Mouse (Mus musculus) brain, embryonic 14.5 days (tissue): ENCODE results near the gene Iqsec1. TPM values are rescaled to one million over a fixed set of nuclear protein-coding genes. Genes with fewer than 3 reads are reported as not detected.

ENCODE experiments used
- DNase-seq: peaks from one replicate; pipeline ENCODE4 v3.0.0-alpha.2; 2011; ENCODE audit warnings: low read depth
- CTCF ChIP-seq: fragments of 200-500 bp; IDR thresholded peaks from 2 replicates; pipeline ENCODE4 v1.5.1; 2012; ENCODE audit warnings: inconsistent platforms, mild to moderate bottlenecking, moderate library complexity, borderline replicate concordance; ENCODE audit not compliant: insufficient read depth, insufficient read length; ENCODE audit errors: extremely low read depth
- POLR2A ChIP-seq: fragments of 200-500 bp; IDR thresholded peaks from 2 replicates; pipeline ENCODE4 v1.6.1; 2012; ENCODE audit warnings: mild to moderate bottlenecking, inconsistent platforms, borderline replicate concordance; ENCODE audit not compliant: poor library complexity, insufficient read depth, insufficient read length, severe bottlenecking; ENCODE audit errors: extremely low read depth
- polyA plus RNA-seq: library from polyadenylated mRNA; depleted of rRNA; stranded (reverse); fragments of >200 nt; gene quantifications from 2 replicates; pipeline ENCODE4 v1.2.3, GENCODE M21; 2012

The Iqsec1 gene
- polyA plus RNA-seq, 1 experiment, result 91.1 TPM

DNA sequence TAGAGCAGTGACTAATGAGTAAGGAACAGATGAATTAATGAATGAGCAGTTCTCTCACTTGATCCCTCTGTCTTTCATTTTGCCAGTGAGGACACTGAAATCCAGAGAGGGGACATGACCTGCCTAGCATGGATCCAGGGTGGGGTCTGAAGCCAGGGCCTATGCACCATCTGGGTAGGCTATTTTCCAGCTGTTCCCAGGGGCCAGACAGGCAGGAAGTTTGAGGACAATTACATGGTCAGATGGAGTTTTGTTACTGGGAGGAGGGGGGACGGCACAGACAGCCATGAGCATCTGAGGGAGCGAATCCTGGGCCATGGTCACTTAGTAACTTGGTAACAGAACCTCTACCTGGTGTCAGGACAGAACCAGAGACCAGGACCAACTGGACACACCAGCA, 220.0 kb downstream of the Iqsec1 start:
- TF ChIP-seq POLR2A, result no peak
- no peak for TF ChIP-seq CTCF
- no peak for DNase-seq

DNA sequence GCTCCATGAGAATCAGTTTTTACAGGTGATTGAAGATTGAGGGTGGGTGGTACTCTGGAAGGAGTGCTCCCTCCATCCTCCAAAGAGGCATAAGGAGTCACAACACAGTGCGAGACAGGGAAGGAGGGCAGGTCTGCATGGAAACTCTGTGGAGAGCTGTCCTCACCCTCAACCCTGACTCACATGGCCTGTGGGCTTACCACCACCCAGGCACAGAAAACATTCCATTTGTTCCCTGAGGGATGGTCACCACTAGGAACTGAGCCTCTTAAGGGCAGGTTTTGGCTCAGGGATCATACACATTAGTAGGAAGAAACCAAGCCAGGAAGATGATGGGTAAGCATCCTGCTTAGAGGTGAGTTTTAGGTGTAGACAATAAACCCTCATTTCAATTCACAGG, 220.6 kb downstream of the Iqsec1 start:
- no peak for TF ChIP-seq POLR2A
- TF ChIP-seq CTCF, result no peak
- DNase-seq, result no peak

DNA sequence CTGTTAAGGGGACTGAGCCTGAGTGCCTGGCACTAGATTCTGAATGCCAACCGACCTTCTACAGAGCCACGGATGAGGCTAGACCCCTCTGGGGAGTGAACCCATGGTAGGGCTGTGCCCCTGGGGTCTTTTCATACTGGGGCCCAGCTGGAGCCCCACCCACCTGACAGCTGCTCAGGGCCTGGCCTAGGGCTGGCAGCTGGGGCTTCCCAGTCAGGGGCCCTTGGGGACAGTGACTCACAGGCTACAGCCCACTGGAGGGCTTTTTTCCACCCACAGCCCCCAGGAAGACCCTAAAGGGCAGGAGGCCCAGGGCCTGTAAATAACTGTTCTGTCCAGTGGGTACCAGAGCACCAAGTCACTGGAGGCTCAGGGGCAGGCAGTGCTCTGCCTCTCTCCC, 223.7 kb downstream of the Iqsec1 start:
- no peak for DNase-seq
- TF ChIP-seq POLR2A (no peak), CTCF (no peak)

DNA sequence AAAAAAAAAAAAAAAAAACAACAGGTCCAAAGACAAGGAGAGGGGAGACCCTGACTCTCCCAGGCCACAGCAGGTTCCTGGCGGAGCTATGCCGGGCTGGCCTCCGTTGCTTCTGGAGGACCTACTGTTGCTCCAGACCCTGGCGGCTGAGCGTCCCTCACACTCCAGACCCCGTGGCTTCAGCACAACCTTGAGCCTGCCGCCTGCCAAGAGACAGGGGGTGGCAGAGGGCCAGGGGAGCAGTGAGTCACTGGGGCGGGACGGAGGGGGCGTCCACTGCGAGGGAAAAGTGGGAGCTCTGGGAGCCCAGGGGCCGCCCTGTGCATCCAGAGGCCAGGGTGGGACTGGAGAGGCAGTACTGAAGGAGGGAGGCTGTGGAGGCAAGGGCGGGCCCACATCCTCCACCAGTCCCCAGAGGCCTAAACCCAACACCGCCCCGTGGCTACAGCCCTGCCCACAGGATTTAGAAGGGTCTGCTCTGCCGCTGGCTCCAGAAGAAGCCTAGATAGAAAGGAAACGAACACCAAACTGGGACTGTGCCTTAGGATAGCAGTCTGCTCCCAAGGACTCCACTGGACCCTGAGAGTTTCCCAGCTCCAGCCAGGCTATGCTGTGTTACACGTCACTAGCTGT, 224.4 kb downstream of the Iqsec1 start:
- TF ChIP-seq POLR2A (no peak), CTCF (no peak)
- peak; percentile 73 for DNase-seq

DNA sequence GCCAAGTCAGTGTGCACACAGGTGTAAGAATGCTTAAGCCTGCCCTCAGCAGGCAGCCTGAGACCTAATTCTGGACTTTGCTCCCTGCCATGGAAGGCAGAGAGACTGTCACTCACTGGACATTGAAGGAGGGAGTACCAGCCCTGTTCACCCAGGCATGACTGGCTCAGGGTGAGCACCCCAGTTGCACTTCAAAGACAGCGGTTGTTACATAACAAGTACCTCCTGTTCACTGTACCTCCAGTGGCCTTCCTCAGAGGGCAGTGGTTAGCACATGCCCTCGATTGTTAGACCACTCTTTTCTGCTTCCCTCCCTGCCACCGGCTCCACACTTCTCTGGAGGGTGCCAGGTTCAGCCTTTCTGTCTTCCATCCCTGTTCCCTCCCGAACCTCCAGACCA, 225.2 kb downstream of the Iqsec1 start:
- TF ChIP-seq CTCF, result no peak
- no peak for TF ChIP-seq POLR2A
- no peak for DNase-seq

DNA sequence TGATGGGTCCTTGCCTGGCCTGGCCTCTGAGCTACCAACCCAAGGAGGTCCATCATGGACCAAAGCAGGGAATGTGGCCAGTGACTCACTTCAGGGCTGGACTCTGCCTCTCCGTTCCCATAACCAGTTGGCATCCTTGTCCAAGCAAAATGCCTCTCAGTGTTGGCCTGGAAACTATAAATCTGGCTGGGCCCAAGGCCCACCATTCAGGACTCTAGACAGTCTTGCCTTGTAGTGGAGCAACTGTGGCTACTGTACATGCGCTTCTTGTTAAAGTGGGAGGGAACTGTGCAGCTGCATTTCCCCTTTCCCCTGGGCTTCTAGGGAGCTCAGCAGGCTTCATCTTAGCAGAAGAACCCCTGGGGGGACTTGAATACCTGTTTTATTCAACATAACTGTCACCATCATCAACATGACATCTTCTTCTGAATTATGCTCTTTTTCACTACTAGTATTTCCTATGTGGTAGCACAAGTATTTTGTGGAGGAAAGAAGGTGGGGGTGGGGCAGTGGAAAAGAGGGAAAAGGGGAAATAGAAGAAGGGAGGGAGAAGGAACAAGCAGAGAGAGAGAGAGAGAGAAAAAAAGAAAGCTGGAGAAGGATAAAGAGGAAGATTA, 226.3 kb downstream of the Iqsec1 start:
- no peak for DNase-seq
- TF ChIP-seq POLR2A (no peak), CTCF (no peak)

DNA sequence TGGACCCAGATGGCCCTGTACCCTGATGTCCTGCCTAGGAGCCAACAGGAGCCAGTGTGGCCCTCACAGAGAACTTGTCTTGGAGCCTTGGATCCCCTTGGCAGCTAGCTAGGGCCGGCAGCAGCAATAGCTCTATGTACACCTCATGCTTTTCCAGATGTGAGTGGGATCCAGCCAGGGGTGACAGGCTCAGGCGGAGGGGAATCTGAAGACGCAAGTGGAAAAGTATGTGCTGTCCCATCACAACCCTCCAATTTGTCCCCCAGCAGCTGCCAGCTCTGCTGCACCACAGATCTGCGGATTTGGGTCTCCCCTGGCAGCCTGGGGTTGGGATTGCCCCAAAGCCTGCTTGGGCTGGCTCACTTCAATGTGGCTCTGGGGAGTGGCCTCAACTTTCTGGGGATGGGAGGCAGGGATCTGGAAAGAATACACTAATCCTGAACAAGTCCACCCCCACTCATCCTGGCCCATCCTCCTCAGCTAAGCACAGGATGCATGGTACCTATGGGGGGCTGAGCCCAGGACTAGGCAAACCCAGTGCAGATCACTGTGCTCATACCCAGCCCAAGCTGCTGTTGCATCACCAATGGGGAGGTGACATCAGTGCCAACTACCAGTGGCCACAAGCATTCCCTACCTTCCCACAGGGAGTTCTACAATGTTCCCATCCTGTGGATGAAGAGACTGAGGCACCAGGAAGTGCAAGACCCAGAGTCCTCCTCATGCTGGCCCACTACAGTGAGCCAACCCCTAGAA, 227.0 kb downstream of the Iqsec1 start:
- DNase-seq, result no peak
- no peak for TF ChIP-seq POLR2A
- TF ChIP-seq CTCF, result no peak

DNA sequence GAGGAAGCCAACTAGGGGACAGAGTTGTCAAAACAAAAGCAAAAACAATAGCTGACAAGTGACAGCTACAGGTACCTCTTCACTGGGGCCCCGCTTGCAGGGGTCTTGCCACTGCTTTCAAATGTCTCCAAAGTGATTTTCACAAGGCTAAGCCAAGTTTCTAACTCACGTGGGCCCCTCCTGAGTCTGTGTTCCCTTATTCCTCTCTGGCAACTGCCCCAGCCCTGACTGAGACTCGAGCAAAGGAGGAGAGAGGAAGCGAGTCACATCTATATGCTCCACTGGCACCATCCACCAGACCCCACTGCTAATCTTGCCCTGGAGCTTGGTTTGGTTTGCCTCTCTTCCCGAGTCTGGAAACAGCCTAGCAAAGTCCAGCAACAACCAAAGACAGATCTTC, 227.6 kb downstream of the Iqsec1 start:
- no peak for DNase-seq
- no peak for TF ChIP-seq POLR2A
- TF ChIP-seq CTCF, result no peak

DNA sequence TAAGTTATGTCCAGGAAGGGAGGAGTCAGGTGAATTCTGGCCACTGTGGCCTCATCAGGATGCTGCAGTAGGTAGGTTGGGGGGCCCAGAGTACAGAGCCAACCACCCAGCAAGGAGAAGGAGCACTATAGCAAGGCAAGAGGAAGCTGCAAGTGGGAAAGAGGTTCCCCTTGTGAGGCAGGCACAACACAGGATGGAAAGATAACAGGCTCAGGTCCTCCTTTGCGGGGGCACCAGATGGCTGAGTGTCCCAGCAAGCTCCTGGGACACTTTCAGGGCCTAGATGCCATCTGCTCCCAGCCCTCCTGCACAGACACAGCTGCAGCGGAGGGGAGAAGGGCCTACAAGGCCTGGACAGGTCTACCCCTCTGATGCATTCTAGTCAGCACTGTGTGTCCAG, 228.7 kb downstream of the Iqsec1 start:
- DNase-seq, result peak; percentile 70
- TF ChIP-seq CTCF, result no peak
- no peak for TF ChIP-seq POLR2A

DNA sequence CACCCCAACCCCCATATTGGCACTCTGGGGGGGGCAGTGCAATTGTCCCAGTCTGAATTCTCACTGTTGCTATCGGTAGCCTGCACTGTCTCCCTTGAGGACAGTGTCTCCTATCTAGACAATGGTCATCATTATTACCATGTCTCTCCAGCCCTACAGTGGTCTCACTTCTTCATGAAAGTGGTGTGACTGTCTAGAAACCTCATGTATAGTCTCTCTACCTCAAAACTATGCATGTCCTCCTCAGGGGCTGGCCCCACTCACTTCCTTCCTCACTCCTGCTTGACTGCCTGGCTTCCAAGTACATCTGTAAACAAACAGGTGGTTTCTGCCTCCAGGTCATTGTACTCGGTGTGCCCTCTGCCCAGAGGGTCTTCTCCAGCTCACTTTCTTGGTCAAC, 230.3 kb downstream of the Iqsec1 start:
- no peak for DNase-seq
- TF ChIP-seq CTCF (no peak), POLR2A (no peak)

DNA sequence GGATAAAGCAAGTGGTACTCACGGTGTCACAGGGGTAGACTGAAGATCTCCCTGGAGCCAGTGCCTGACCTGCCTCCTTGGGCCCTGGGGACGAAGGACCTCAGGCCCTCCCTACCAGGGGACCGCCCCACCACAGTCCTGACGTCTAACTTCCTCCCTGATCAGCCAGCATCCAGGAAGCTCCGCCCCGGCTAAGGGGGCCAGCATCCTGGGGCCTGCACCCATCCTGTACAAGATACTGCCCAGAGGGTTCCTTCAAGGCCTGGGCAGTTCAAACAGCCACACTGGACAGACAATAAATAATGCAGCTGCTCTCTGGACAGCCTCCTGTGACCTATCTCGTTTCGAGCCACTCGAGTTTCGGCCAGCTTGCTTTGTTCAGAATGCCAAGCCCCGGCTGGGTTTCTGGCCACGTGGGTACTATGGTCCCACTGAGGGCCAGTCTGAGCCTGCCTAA, 231.0 kb downstream of the Iqsec1 start:
- TF ChIP-seq CTCF, result no peak
- TF ChIP-seq POLR2A, result no peak
- DNase-seq, result no peak

DNA sequence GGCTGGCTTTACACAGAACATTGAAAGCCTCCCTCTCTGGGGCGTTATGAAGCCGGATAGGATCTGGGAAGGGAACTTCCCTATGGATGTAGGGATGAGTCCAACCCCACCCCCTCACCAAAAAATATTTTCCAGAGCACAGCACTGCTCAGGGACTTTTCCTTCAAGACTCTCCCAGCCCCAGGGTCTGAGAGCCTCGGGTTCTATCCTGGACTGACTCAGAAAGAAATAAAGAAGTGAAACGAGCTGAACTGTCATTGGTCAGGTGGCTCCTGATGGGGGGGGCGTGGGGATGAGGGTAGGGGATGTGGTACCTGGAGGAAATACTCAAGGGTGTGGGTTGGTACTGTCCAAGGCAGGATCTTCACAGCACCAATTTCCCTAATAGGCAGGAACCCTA, 231.9 kb downstream of the Iqsec1 start:
- no peak for DNase-seq
- no peak for TF ChIP-seq CTCF
- no peak for TF ChIP-seq POLR2A

DNA sequence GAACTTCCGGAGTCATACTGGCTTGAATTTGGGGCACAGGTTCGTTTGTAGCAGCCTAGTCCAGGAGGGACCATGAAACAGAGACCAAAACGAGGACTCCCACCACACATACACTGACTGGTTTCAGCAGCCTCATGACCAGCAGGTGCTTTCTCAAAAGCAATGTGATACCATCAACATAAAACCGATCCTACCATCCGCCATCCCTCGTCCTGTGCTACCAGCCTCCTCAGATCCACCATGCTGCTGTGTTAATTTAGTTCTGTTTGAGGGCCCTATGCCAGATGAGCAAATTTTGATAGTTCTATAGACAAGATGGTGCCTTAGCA, 232.9 kb downstream of the Iqsec1 start:
- no peak for DNase-seq
- no peak for TF ChIP-seq POLR2A
- TF ChIP-seq CTCF, result no peak
